23 mouse cellular contexts compared by ENCODE assay signal in genomic region chr7:105474771-105475315, GRCm38 (mm10). TPM values are rescaled to one million over a fixed set of nuclear protein-coding genes. Genes with fewer than 3 reads are reported as not detected.
DNase-seq lines count a peak whose midpoint lies in the region; ATAC-seq and TF ChIP-seq lines count a peak whose summit lies in the region.
"Had no signal": no experiment of that assay in that cellular context is flagged by ENCODE, and none has a peak within 500 bp of the region (broad histone marks: within the 10 kb centered on the region; RNA-seq: fewer than 3 reads in every experiment).

No protein-coding gene starts in this region.

- H3K9ac ChIP-seq in heart, postnatal 0 days (replicated peaks; ENCODE audit: low read depth, low read length): no peak overlapping the region
- no peak overlapping the region for H3K9ac ChIP-seq in heart, embryonic 11.5 days (ENCODE audit: low read depth, low read length)
- no peak overlapping the region for H3K9ac ChIP-seq in midbrain, embryonic 16.5 days (ENCODE audit: low read depth, low read length)
- H3K9ac ChIP-seq: embryonic facial prominence, embryonic 13.5 days; forebrain, embryonic 13.5 days; forebrain, postnatal 0 days; hindbrain, embryonic 13.5 days had no signal

- no peaks in the 10 kb centered on the region for H3K9me3 ChIP-seq in heart, embryonic 10.5 days
- no peaks in the 10 kb centered on the region for H3K9me3 ChIP-seq in heart, postnatal 0 days (replicated peaks; ENCODE audit: control insufficient read depth, low read length)
- no peaks in the 10 kb centered on the region for H3K9me3 ChIP-seq in heart, embryonic 11.5 days (replicated peaks; ENCODE audit: control insufficient read depth, low read length)
- no peaks in the 10 kb centered on the region for H3K9me3 ChIP-seq in midbrain, embryonic 16.5 days (replicated peaks; ENCODE audit: control insufficient read depth, low read length, poor library complexity, severe bottlenecking)
- H3K9me3 ChIP-seq: embryonic facial prominence, embryonic 13.5 days; forebrain, embryonic 13.5 days; G1E; hindbrain, embryonic 13.5 days had no signal

- H3K4me1 ChIP-seq in heart, embryonic 10.5 days: peaks cover 11% of the 10 kb centered on the region; the same call in 1 of the 2 replicates
- peaks cover 18% of the 10 kb centered on the region for H3K4me1 ChIP-seq in heart, postnatal 0 days (ENCODE audit: control insufficient read depth, insufficient read depth)
- no peaks in the 10 kb centered on the region for H3K4me1 ChIP-seq in heart, embryonic 11.5 days (ENCODE audit: control insufficient read depth, insufficient read depth, low read length)
- H3K4me1 ChIP-seq in brown adipose tissue, adult 24 weeks (ENCODE audit: control insufficient read depth, insufficient read depth, insufficient read length, low read length): peaks cover 10% of the 10 kb centered on the region
- no peaks in the 10 kb centered on the region for H3K4me1 ChIP-seq in midbrain, embryonic 16.5 days (ENCODE audit: control insufficient read depth, insufficient read depth, low read length)
- H3K4me1 ChIP-seq: embryonic facial prominence, embryonic 13.5 days had no signal

- no peak overlapping the region for H3K27ac ChIP-seq in heart, embryonic 10.5 days
- peak overlapping the region; percentile 56 for H3K27ac ChIP-seq in heart, postnatal 0 days (ENCODE audit: low read depth)
- no peak overlapping the region for H3K27ac ChIP-seq in heart, embryonic 11.5 days (ENCODE audit: low read depth, low read length)
- H3K27ac ChIP-seq in brown adipose tissue, adult 24 weeks (replicated peaks; ENCODE audit: low read depth, low read length): peak overlapping the region; percentile 48
- H3K27ac ChIP-seq in midbrain, embryonic 16.5 days (ENCODE audit: low read length): no peak overlapping the region
- H3K27ac ChIP-seq: embryonic facial prominence, embryonic 13.5 days; forebrain, embryonic 13.5 days; hindbrain, embryonic 13.5 days; hindbrain, postnatal 0 days had no signal

- 82% methylated on average over 4 of the region's 4 CpGs for WGBS in heart, embryonic 10.5 days
- WGBS in heart, postnatal 0 days: 77% methylated on average over 4 of the region's 4 CpGs
- 70% methylated on average over 4 of the region's 4 CpGs for WGBS in heart, embryonic 11.5 days (ENCODE audit: insufficient replicate concordance)
- 75% methylated on average over 4 of the region's 4 CpGs for WGBS in midbrain, embryonic 16.5 days

- TF ChIP-seq EP300 in heart, postnatal 0 days (IDR thresholded peaks at IDR 0.05; ENCODE audit: low read depth): no peak

- no peaks in the 10 kb centered on the region for H3K36me3 ChIP-seq in heart, embryonic 10.5 days
- H3K36me3 ChIP-seq in heart, postnatal 0 days (replicated peaks; ENCODE audit: control insufficient read depth, insufficient read depth, low read length): no peaks in the 10 kb centered on the region
- no peaks in the 10 kb centered on the region for H3K36me3 ChIP-seq in heart, embryonic 11.5 days (ENCODE audit: control insufficient read depth, insufficient read depth, low read length)
- no peaks in the 10 kb centered on the region for H3K36me3 ChIP-seq in midbrain, embryonic 16.5 days (ENCODE audit: control insufficient read depth, insufficient read depth, low read length)
- H3K36me3 ChIP-seq: embryonic facial prominence, embryonic 13.5 days; G1E; hindbrain, embryonic 13.5 days had no signal

- H3K4me2 ChIP-seq in heart, postnatal 0 days (ENCODE audit: low read depth, low read length): no peak overlapping the region
- H3K4me2 ChIP-seq in heart, embryonic 11.5 days: no peak overlapping the region
- H3K4me2 ChIP-seq in midbrain, embryonic 16.5 days (ENCODE audit: low read length): no peak overlapping the region
- H3K4me2 ChIP-seq: embryonic facial prominence, embryonic 13.5 days; forebrain, embryonic 13.5 days; hindbrain, embryonic 13.5 days had no signal

- no peak for ATAC-seq in heart, postnatal 0 days (ENCODE audit: insufficient read depth, low read depth)
- ATAC-seq in heart, embryonic 11.5 days (replicated peaks; ENCODE audit: insufficient number of reproducible peaks, low FRiP score, low TSS enrichment): no peak
- ATAC-seq in midbrain, embryonic 16.5 days: no peak
- ATAC-seq: CD4-positive, CD25-positive, alpha-beta regulatory T cell, adult 4 months; forebrain, embryonic 13.5 days; forebrain, postnatal 0 days; hindbrain, postnatal 0 days had no signal

- peak; percentile 77 for DNase-seq in heart, adult 11 months
- DNase-seq in heart, embryonic 10.5 days (ENCODE audit: low spot score): no peak
- DNase-seq in heart, postnatal 0 days (ENCODE audit: low spot score): no peak
- DNase-seq in ovary, adult 18-20 months (ENCODE audit: low spot score): no peak
- DNase-seq: B cell, adult 2 months; cerebellum, adult 11-12 months; cerebellum, adult 9-10 months; cerebellum, postnatal 25 days; forebrain, postnatal 0 days; gastrocnemius, postnatal 25 days had no signal

- no peak for TF ChIP-seq CTCF in heart, postnatal 0 days (IDR thresholded peaks at IDR 0.05; ENCODE audit: low read depth)

- H3K4me3 ChIP-seq in heart, embryonic 10.5 days: no peak overlapping the region
- no peak overlapping the region for H3K4me3 ChIP-seq in heart, postnatal 0 days (ENCODE audit: low read depth, low read length)
- H3K4me3 ChIP-seq in heart, embryonic 11.5 days (ENCODE audit: low read depth, low read length): no peak overlapping the region
- no peak overlapping the region for H3K4me3 ChIP-seq in brown adipose tissue, adult 24 weeks (ENCODE audit: insufficient read depth, low read depth, low read length)
- H3K4me3 ChIP-seq in midbrain, embryonic 16.5 days (ENCODE audit: low read depth, low read length): no peak overlapping the region
- H3K4me3 ChIP-seq: embryonic facial prominence, embryonic 13.5 days; forebrain, embryonic 13.5 days; hindbrain, embryonic 13.5 days had no signal

- H3K27me3 ChIP-seq in heart, embryonic 10.5 days (ENCODE audit: insufficient read depth, poor library complexity, severe bottlenecking): no peaks in the 10 kb centered on the region; the same call in 1 of the 2 replicates
- no peaks in the 10 kb centered on the region for H3K27me3 ChIP-seq in heart, postnatal 0 days (ENCODE audit: control insufficient read depth, insufficient read depth, low read length)
- H3K27me3 ChIP-seq in heart, embryonic 11.5 days (ENCODE audit: control insufficient read depth, insufficient read depth, low read length): no peaks in the 10 kb centered on the region
- H3K27me3 ChIP-seq in midbrain, embryonic 16.5 days (ENCODE audit: control insufficient read depth, insufficient read depth, low read depth, low read length): no peaks in the 10 kb centered on the region; the same call in 1 of the 2 replicates
- H3K27me3 ChIP-seq: embryonic facial prominence, embryonic 13.5 days; hindbrain, embryonic 13.5 days had no signal

RNA-seq across cellular contexts. Expression of gene Cavin3, which starts 7.3 kb away (rescaled TPM):
- 67.0 and 74.0 TPM in 2 replicates for polyA plus RNA-seq in heart, embryonic 10.5 days (2016; fragmentation: Nextera tagmentation; extraction: Ambion mirVana)
- 75.4 and 84.2 TPM in 2 replicates for total RNA-seq in heart, postnatal 0 days (2014; rRNA removed; ENCODE audit: low replicate concordance)
- polyA plus RNA-seq in heart, postnatal 0 days (2015; fragmentation: Nextera tagmentation; extraction: Ambion mirVana): 78.6 and 79.9 TPM in 2 replicates
- polyA plus RNA-seq in heart, embryonic 11.5 days (2014; fragmentation: Nextera tagmentation; extraction: Ambion mirVana): 71.2 and 74.7 TPM in 2 replicates
- 26.8 and 32.1 TPM in 2 replicates for polyA plus RNA-seq in brown adipose tissue, adult 24 weeks (2012; ENCODE audit: insufficient read depth, insufficient read length, missing spikeins)
- polyA plus RNA-seq in midbrain, embryonic 16.5 days (2015; fragmentation: Nextera tagmentation; extraction: Ambion mirVana): 28.6 and 31.0 TPM in 2 replicates
- total RNA-seq: G1E had no signal
- polyA plus RNA-seq: G1E had no signal

RNA-seq across cellular contexts. Expression of gene Cckbr, which starts 49.3 kb away (rescaled TPM):
- 0.09 and 0.31 TPM in 2 replicates for polyA plus RNA-seq in heart, embryonic 10.5 days (2016; fragmentation: Nextera tagmentation; extraction: Ambion mirVana)
- total RNA-seq in heart, postnatal 0 days (2014; rRNA removed; ENCODE audit: low replicate concordance): not detected in 2 replicates
- not detected in 2 replicates for polyA plus RNA-seq in heart, postnatal 0 days (2015; fragmentation: Nextera tagmentation; extraction: Ambion mirVana)
- 0.16 TPM in 1 of 2 replicates, not detected in the other for polyA plus RNA-seq in heart, embryonic 11.5 days (2014; fragmentation: Nextera tagmentation; extraction: Ambion mirVana)
- polyA plus RNA-seq in brown adipose tissue, adult 24 weeks (2012; ENCODE audit: insufficient read depth, insufficient read length, missing spikeins): not detected in 2 replicates
- polyA plus RNA-seq in midbrain, embryonic 16.5 days (2015; fragmentation: Nextera tagmentation; extraction: Ambion mirVana): 6.2 and 8.5 TPM in 2 replicates
- total RNA-seq: gastrocnemius, adult 18-20 months; gastrocnemius, postnatal 25 days; heart, adult 8-10 months; hematopoietic stem cell, adult 5-6 weeks had no signal
- polyA plus RNA-seq: CD4-positive, CD25-positive, alpha-beta regulatory T cell, adult 4 months; G1E; heart, embryonic 14.5 days had no signal

Comparison
In these comparisons a context has a peak if more than half of its experiments do, and no peak if none do; other contexts are left out.
1. H3K27ac ChIP-seq: peak in heart, postnatal 0 days (single experiment) and brown adipose tissue, adult 24 weeks (single experiment); none in heart, embryonic 10.5 days (single experiment), heart, embryonic 11.5 days (single experiment) and midbrain, embryonic 16.5 days (single experiment).